Comparison of ENCODE assay signal across 17 mouse cellular contexts in the genomic region with DNA sequence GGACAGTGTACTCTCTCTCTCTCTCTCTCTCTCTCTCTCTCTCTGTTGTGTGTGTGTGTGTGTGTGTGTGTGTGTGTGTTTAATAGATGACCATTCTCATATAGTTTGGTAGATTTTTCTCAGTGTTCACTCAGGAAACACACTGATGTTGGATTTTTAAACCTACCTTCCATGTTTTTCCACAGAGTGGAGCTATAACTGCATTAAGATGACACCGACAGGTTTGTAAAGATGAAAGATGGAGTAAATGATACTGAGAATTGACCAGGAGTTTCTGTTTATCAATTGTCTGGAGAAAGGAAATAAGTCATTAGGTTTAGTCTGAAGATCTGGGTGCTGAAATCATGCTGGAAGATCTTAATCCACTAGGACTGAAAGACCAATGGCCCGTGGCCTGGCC.
DNase-seq lines count a peak whose midpoint lies in the region; ATAC-seq and TF ChIP-seq lines count a peak whose summit lies in the region.
"Had no signal": no experiment of that assay in that cellular context is flagged by ENCODE, and none has a peak within 500 bp of the region (broad histone marks: within the 10 kb centered on the region; RNA-seq: fewer than 3 reads in every experiment).

No protein-coding gene starts in this region.

- H3K4me1 ChIP-seq in kidney, postnatal 0 days (replicated peaks; ENCODE audit: insufficient read depth, low read length): no peaks in the 10 kb centered on the region
- H3K4me1 ChIP-seq in midbrain, embryonic 14.5 days (ENCODE audit: control insufficient read depth, insufficient read depth, low read length): no peaks in the 10 kb centered on the region
- no peaks in the 10 kb centered on the region for H3K4me1 ChIP-seq in midbrain, embryonic 13.5 days (replicated peaks)
- H3K4me1 ChIP-seq: limb, embryonic 12.5 days had no signal

- no peaks in the 10 kb centered on the region for H3K27me3 ChIP-seq in kidney, postnatal 0 days (ENCODE audit: insufficient read depth, low read length)
- no peaks in the 10 kb centered on the region for H3K27me3 ChIP-seq in midbrain, embryonic 14.5 days (ENCODE audit: control insufficient read depth, insufficient read depth, low read length)
- no peaks in the 10 kb centered on the region for H3K27me3 ChIP-seq in midbrain, embryonic 13.5 days
- H3K27me3 ChIP-seq: limb, embryonic 12.5 days; liver, embryonic 13.5 days; lung, embryonic 15.5 days had no signal

- no peaks in the 10 kb centered on the region for H3K36me3 ChIP-seq in kidney, postnatal 0 days (ENCODE audit: insufficient read depth, low read length)
- no peaks in the 10 kb centered on the region for H3K36me3 ChIP-seq in midbrain, embryonic 14.5 days (ENCODE audit: control insufficient read depth, insufficient read depth, low read length)
- no peaks in the 10 kb centered on the region for H3K36me3 ChIP-seq in midbrain, embryonic 13.5 days
- H3K36me3 ChIP-seq: limb, embryonic 12.5 days; liver, embryonic 13.5 days; lung, embryonic 15.5 days had no signal

- H3K4me3 ChIP-seq in kidney, postnatal 0 days (replicated peaks; ENCODE audit: low read depth, low read length): no peak overlapping the region
- H3K4me3 ChIP-seq in midbrain, embryonic 14.5 days (replicated peaks; ENCODE audit: low read depth, low read length): no peak overlapping the region
- H3K4me3 ChIP-seq in midbrain, embryonic 13.5 days (replicated peaks): no peak overlapping the region
- H3K4me3 ChIP-seq: limb, embryonic 12.5 days; liver, embryonic 13.5 days; lung, embryonic 15.5 days had no signal

- peak; percentile 29; the same call in 1 of the 2 replicates for ATAC-seq in frontal cortex, adult (ENCODE audit: low TSS enrichment)
- no peak for ATAC-seq in kidney, postnatal 0 days (replicated peaks; ENCODE audit: low FRiP score, low read depth)
- ATAC-seq in midbrain, embryonic 14.5 days (ENCODE audit: low FRiP score, low TSS enrichment): no peak
- no peak for ATAC-seq in midbrain, embryonic 13.5 days
- ATAC-seq: inflammation-experienced regulatory T-cells, adult 6 months; midbrain, embryonic 16.5 days had no signal

- TF ChIP-seq POLR2A in brain, embryonic 14.5 days (IDR thresholded peaks at IDR 0.05; ENCODE audit: borderline replicate concordance, extremely low read depth, insufficient read depth, insufficient read length, poor library complexity, severe bottlenecking): no peak

- H3K27ac ChIP-seq in kidney, postnatal 0 days: no peak overlapping the region
- H3K27ac ChIP-seq in midbrain, embryonic 14.5 days (replicated peaks; ENCODE audit: low read depth, low read length): no peak overlapping the region
- H3K27ac ChIP-seq in midbrain, embryonic 13.5 days: no peak overlapping the region
- H3K27ac ChIP-seq: limb, embryonic 12.5 days; lung, embryonic 15.5 days had no signal

- 68% methylated on average over 2 of the region's 2 CpGs for WGBS in kidney, postnatal 0 days
- WGBS in midbrain, embryonic 14.5 days: 88% methylated on average over 2 of the region's 2 CpGs
- 88% methylated on average over 2 of the region's 2 CpGs for WGBS in midbrain, embryonic 13.5 days

- peak; percentile 57 for TF ChIP-seq CTCF in kidney, postnatal 0 days (IDR thresholded peaks at IDR 0.05; ENCODE audit: low read depth)
- TF ChIP-seq CTCF in brain, embryonic 14.5 days (IDR thresholded peaks at IDR 0.05; ENCODE audit: borderline replicate concordance, extremely low read depth, insufficient read depth, insufficient read length): no peak

- DNase-seq in frontal cortex, postnatal 36 days (ENCODE audit: low spot score in 2 of 2): no peak
- no peak for DNase-seq in kidney, postnatal 0 days (ENCODE audit: low spot score)
- DNase-seq in kidney, postnatal 36 days: no peak
- peak; percentile 70 for DNase-seq in midbrain, embryonic 14.5 days
- DNase-seq in brain, embryonic 14.5 days (ENCODE audit: low read depth): peak; percentile 55
- no peak for DNase-seq in testis, postnatal 10 days (ENCODE audit: low spot score)
- DNase-seq: adrenal gland, adult 8-10 months; cerebellum, postnatal 36 days; kidney, postnatal 10 days; liver, embryonic 13.5 days; thymus, postnatal 25 days had no signal

- H3K9ac ChIP-seq in kidney, postnatal 0 days (ENCODE audit: low read depth, low read length): no peak overlapping the region
- no peak overlapping the region for H3K9ac ChIP-seq in midbrain, embryonic 14.5 days (replicated peaks; ENCODE audit: low read length)
- H3K9ac ChIP-seq in midbrain, embryonic 13.5 days (replicated peaks): no peak overlapping the region
- H3K9ac ChIP-seq: limb, embryonic 12.5 days; liver, embryonic 13.5 days; lung, embryonic 15.5 days had no signal

- H3K4me2 ChIP-seq in kidney, postnatal 0 days (ENCODE audit: low read length): no peak overlapping the region
- H3K4me2 ChIP-seq in midbrain, embryonic 14.5 days (ENCODE audit: low read length): no peak overlapping the region
- no peak overlapping the region for H3K4me2 ChIP-seq in midbrain, embryonic 13.5 days (replicated peaks)
- H3K4me2 ChIP-seq: limb, embryonic 12.5 days; liver, embryonic 13.5 days; lung, embryonic 15.5 days had no signal

- no peaks in the 10 kb centered on the region for H3K9me3 ChIP-seq in kidney, postnatal 0 days (replicated peaks; ENCODE audit: low read length)
- no peaks in the 10 kb centered on the region for H3K9me3 ChIP-seq in midbrain, embryonic 14.5 days (ENCODE audit: control insufficient read depth, low read length)
- no peaks in the 10 kb centered on the region for H3K9me3 ChIP-seq in midbrain, embryonic 13.5 days
- H3K9me3 ChIP-seq: limb, embryonic 12.5 days; liver, embryonic 13.5 days; lung, embryonic 15.5 days had no signal

Comparison
In these comparisons a context has a peak if more than half of its experiments do, and no peak if none do; other contexts are left out.
1. DNase-seq: peak in midbrain, embryonic 14.5 days (single experiment) and brain, embryonic 14.5 days (single experiment); none in frontal cortex, postnatal 36 days (0 of 2), kidney, postnatal 0 days (single experiment), kidney, postnatal 36 days (0 of 2) and testis, postnatal 10 days (single experiment).